Mouse (Mus musculus): ENCODE measurements around the gene Cdc37l1.

DNA sequence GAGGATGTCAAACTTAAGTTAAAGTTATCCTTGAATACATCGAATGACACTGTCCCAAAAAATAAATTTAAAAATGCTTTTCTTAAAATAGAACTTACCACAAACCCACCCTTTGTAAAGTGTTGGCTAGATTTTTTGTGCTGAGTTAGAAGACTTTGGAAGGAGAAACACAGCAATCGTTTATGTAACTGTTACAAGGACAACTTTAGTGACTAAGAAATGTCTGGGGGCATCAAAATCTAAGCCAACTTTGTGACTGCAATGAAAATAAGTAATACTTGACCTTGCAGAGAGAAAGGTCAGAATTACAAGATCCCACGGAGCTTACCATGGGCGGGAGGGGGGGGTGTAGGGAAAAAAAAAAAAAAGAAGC lies 56.8 kb downstream of the Cdc37l1 start:
- no peak for TF ChIP-seq CTCF (IDR thresholded peaks at IDR 0.05; ENCODE audit: borderline replicate concordance, extremely low read depth, insufficient read depth, insufficient read length)
- no peak for TF ChIP-seq POLR2A (IDR thresholded peaks at IDR 0.05; ENCODE audit: borderline replicate concordance, extremely low read depth, insufficient read depth, insufficient read length, poor library complexity, severe bottlenecking)

Measured in brain, embryonic 14.5 days (tissue).